Mouse (Mus musculus) forebrain, embryonic 12.5 days (tissue): Measurements from ENCODE around the gene Itga2b. TPM values are rescaled to one million over a fixed set of nuclear protein-coding genes. Genes with fewer than 3 reads are reported as not detected.

Source experiments
- ATAC-seq: fragments of 200-750 bp; cut with Nextera tagmentation; 2 replicates; pipeline ENCODE4 v1.8.0; 2017; ENCODE audit warnings: moderate TSS enrichment; ENCODE audit not compliant: low FRiP score
- H3K27ac ChIP-seq: fragments of 300-500 bp; sonication (generic); 2 replicates; pipeline ENCODE4 v1.5.1; 2016; ENCODE audit warnings: mild to moderate bottlenecking
- H3K27me3 ChIP-seq: fragments of 300-500 bp; sonication (generic); 2 replicates; pipeline ENCODE4 v1.6.1; 2016; ENCODE audit warnings: mild to moderate bottlenecking
- H3K36me3 ChIP-seq: fragments of 300-500 bp; sonication (generic); replicated peaks from 2 replicates; pipeline ENCODE4 v1.6.1; 2016; ENCODE audit warnings: mild to moderate bottlenecking
- H3K4me1 ChIP-seq: fragments of 300-500 bp; sonication (generic); 2 replicates; pipeline ENCODE4 v1.6.1; 2016
- H3K4me2 ChIP-seq: fragments of 300-500 bp; sonication (generic); 2 replicates; pipeline ENCODE4 v1.6.1; 2016; ENCODE audit warnings: mild to moderate bottlenecking, moderate library complexity
- H3K4me3 ChIP-seq: fragments of 300-500 bp; sonication (generic); replicated peaks from 2 replicates; pipeline ENCODE4 v1.5.1; 2016; ENCODE audit warnings: mild to moderate bottlenecking
- H3K9ac ChIP-seq: fragments of 300-500 bp; sonication (generic); 2 replicates; pipeline ENCODE4 v1.6.1; 2016; ENCODE audit warnings: mild to moderate bottlenecking
- H3K9me3 ChIP-seq: fragments of 300-500 bp; sonication (generic); 2 replicates; pipeline ENCODE4 v1.6.1; 2016
- WGBS: fragments of 180-500 bp; shearing (Covaris S2); methylation state at CpG from one replicate; pipeline ENCODE4 v1.1.7; 2016; 5-methylcytosine and 5-hydroxymethylcytosine counted together
- polyA plus RNA-seq: library from polyadenylated mRNA; unstranded; fragments of >200 nt; fragmentation: Nextera tagmentation; extraction: Ambion mirVana; gene quantifications from 2 replicates; pipeline ENCODE4 v1.2.1, GENCODE M21; 2016

Gene Itga2b
- polyA plus RNA-seq, 1 experiment from 2014 or later = 4.5 TPM

- Histone ChIP-seq H3K27ac (no peak overlapping the region), H3K27me3 (peaks cover 22% of the 10 kb centered on the region), H3K9ac (no peak overlapping the region), H3K4me3 (no peak overlapping the region), H3K4me1 (peaks cover 44% of the 10 kb centered on the region), H3K4me2 (no peak overlapping the region), H3K9me3 (no peaks in the 10 kb centered on the region), H3K36me3 (peaks cover 84% of the 10 kb centered on the region)
- no peak for ATAC-seq
- WGBS = 92% methylated on average over 8 of the region's 8 CpGs
These were observed 29.7 kb downstream of the Itga2b start for GRCm38 (mm10) chr11:102440255-102440654.

GRCm38 (mm10) chr11:102439093-102440082, 30.5 kb downstream of the Itga2b start:
- H3K9ac ChIP-seq = no peak overlapping the region
- H3K9me3 ChIP-seq = no peaks in the 10 kb centered on the region
- no peak overlapping the region for H3K4me2 ChIP-seq
- H3K4me1 ChIP-seq = peaks cover 35% of the 10 kb centered on the region
- 83% methylated on average over 14 of the region's 14 CpGs for WGBS
- no peak for ATAC-seq
- peaks cover 22% of the 10 kb centered on the region for H3K27me3 ChIP-seq
- H3K27ac ChIP-seq = 0 out of 2 replicates have a peak overlapping the region, but pooled peaks have one; percentile 63
- H3K4me3 ChIP-seq = no peak overlapping the region
- peaks cover 92% of the 10 kb centered on the region for H3K36me3 ChIP-seq

- Histone ChIP-seq H3K4me1 (peaks cover 26% of the 10 kb centered on the region), H3K9me3 (no peaks in the 10 kb centered on the region), H3K36me3 (peaks cover 86% of the 10 kb centered on the region), H3K4me2 (peak overlapping the region; percentile 63), H3K27me3 (peaks cover 22% of the 10 kb centered on the region), H3K9ac (peak overlapping the region; percentile 65), H3K27ac (peak overlapping the region; percentile 63; the same call in 1 of the 2 replicates), H3K4me3 (peak overlapping the region; percentile 37)
- WGBS = 7% methylated on average over 77 of the region's 77 CpGs
- ATAC-seq = peak; percentile 44
These were observed 31.5 kb downstream of the Itga2b start for GRCm38 (mm10) chr11:102438212-102439092.

- peaks cover 25% of the 10 kb centered on the region for H3K4me1 ChIP-seq
- H3K9ac ChIP-seq = peak overlapping the region; percentile 65
- ATAC-seq = peak; percentile 56
- H3K4me2 ChIP-seq = peak overlapping the region; percentile 63
- WGBS = 4% methylated on average over 86 of the region's 87 CpGs
- H3K36me3 ChIP-seq = peaks cover 83% of the 10 kb centered on the region
- H3K27me3 ChIP-seq = peaks cover 22% of the 10 kb centered on the region
- H3K27ac ChIP-seq = peak overlapping the region; percentile 63
- H3K9me3 ChIP-seq = no peaks in the 10 kb centered on the region
- peak overlapping the region; percentile 37 for H3K4me3 ChIP-seq
These were observed 32.5 kb downstream of the Itga2b start for GRCm38 (mm10) chr11:102437120-102438061.

GRCm38 (mm10) chr11:102436471-102436790, 33.5 kb downstream of the Itga2b start:
- Histone ChIP-seq H3K4me3 (no peak overlapping the region), H3K27me3 (peaks cover 22% of the 10 kb centered on the region), H3K4me2 (no peak overlapping the region), H3K9ac (0 out of 2 replicates have a peak overlapping the region, but pooled peaks have one; percentile 65), H3K9me3 (no peaks in the 10 kb centered on the region), H3K4me1 (peaks cover 29% of the 10 kb centered on the region), H3K36me3 (peaks cover 73% of the 10 kb centered on the region), H3K27ac (no peak overlapping the region)
- no peak for ATAC-seq
- WGBS = 80% methylated on average over 10 of the region's 10 CpGs

GRCm38 (mm10) chr11:102435754-102436470, 34.0 kb downstream of the Itga2b start:
- Histone ChIP-seq H3K36me3 (peaks cover 68% of the 10 kb centered on the region), H3K27ac (no peak overlapping the region), H3K4me1 (peaks cover 29% of the 10 kb centered on the region), H3K27me3 (peaks cover 22% of the 10 kb centered on the region), H3K4me3 (no peak overlapping the region), H3K9ac (no peak overlapping the region), H3K4me2 (no peak overlapping the region), H3K9me3 (no peaks in the 10 kb centered on the region)
- 94% methylated on average over 18 of the region's 18 CpGs for WGBS
- no peak for ATAC-seq

GRCm38 (mm10) chr11:102434816-102435705, 34.9 kb downstream of the Itga2b start:
- 90% methylated on average over 11 of the region's 11 CpGs for WGBS
- Histone ChIP-seq H3K27ac (no peak overlapping the region), H3K4me2 (no peak overlapping the region), H3K36me3 (peaks cover 59% of the 10 kb centered on the region), H3K4me1 (peaks cover 36% of the 10 kb centered on the region), H3K4me3 (no peak overlapping the region), H3K27me3 (peaks cover 20% of the 10 kb centered on the region), H3K9ac (no peak overlapping the region), H3K9me3 (no peaks in the 10 kb centered on the region)
- ATAC-seq = no peak

GRCm38 (mm10) chr11:102434406-102434805, 35.5 kb downstream of the Itga2b start:
- peaks cover 53% of the 10 kb centered on the region for H3K36me3 ChIP-seq

GRCm38 (mm10) chr11:102433866-102434265, 36.1 kb downstream of the Itga2b start:
- Histone ChIP-seq H3K9ac (no peak overlapping the region), H3K4me1 (peaks cover 36% of the 10 kb centered on the region), H3K27me3 (peaks cover 16% of the 10 kb centered on the region), H3K4me2 (no peak overlapping the region), H3K36me3 (peaks cover 47% of the 10 kb centered on the region), H3K9me3 (no peaks in the 10 kb centered on the region), H3K4me3 (no peak overlapping the region), H3K27ac (no peak overlapping the region)
- WGBS = 91% methylated on average over 7 of the region's 7 CpGs
- ATAC-seq = no peak

More at GRCm38 (mm10) chr11:102434406-102434805, 35.5 kb downstream of the Itga2b start:
- Histone ChIP-seq H3K9me3 (no peaks in the 10 kb centered on the region), H3K9ac (no peak overlapping the region), H3K4me2 (no peak overlapping the region), H3K27me3 (peaks cover 16% of the 10 kb centered on the region), H3K4me1 (peaks cover 40% of the 10 kb centered on the region), H3K27ac (no peak overlapping the region), H3K4me3 (no peak overlapping the region)
- WGBS = 13% methylated on average over 7 of the region's 7 CpGs
- peak; percentile 40 for ATAC-seq

- ATAC-seq = no peak
- no peak overlapping the region for H3K4me2 ChIP-seq
- peaks cover 26% of the 10 kb centered on the region for H3K4me1 ChIP-seq
- 88% methylated on average over 6 of the region's 6 CpGs for WGBS
- H3K9ac ChIP-seq = no peak overlapping the region
- no peak overlapping the region for H3K4me3 ChIP-seq
- H3K9me3 ChIP-seq = no peaks in the 10 kb centered on the region
- peaks cover 11% of the 10 kb centered on the region for H3K27me3 ChIP-seq
- H3K27ac ChIP-seq = no peak overlapping the region
- peaks cover 39% of the 10 kb centered on the region for H3K36me3 ChIP-seq
These were observed 37.0 kb downstream of the Itga2b start for GRCm38 (mm10) chr11:102432896-102433295.
